Mouse (Mus musculus): Measurements from ENCODE around the gene Qk. TPM values are rescaled to one million over a fixed set of nuclear protein-coding genes. Genes with fewer than 3 reads are reported as not detected.

Qk gene
- total and polyA plus RNA-seq, 3 experiments, result 58.4 to 1,938 (median 128) TPM

- no peak for DNase-seq (ENCODE audit: low read depth, low spot score)
- Histone ChIP-seq H3K79me2 (ENCODE audit: control insufficient read depth, insufficient read depth, low read length, poor library complexity) (no peaks in the 10 kb centered on the region), H3K4me3 (ENCODE audit: control insufficient read depth in 1 of 2, insufficient read depth in 1 of 2, low read depth in 2 of 2, low read length in 2 of 2) (no peak overlapping the region), H3K4me1 (ENCODE audit: control insufficient read depth in 1 of 2, insufficient read depth in 2 of 2, low read length in 2 of 2) (no peaks in the 10 kb centered on the region), H3K27me3 (ENCODE audit: control insufficient read depth in 1 of 2, insufficient read depth in 2 of 2, low read length in 2 of 2) (no peaks in the 10 kb centered on the region), H3K9me3 (replicated peaks; ENCODE audit: insufficient read depth, low read length) (no peaks in the 10 kb centered on the region), H3K36me3 (ENCODE audit: control insufficient read depth in 1 of 2, insufficient read depth in 2 of 2, low read length in 2 of 2) (no peaks in the 10 kb centered on the region), H3K9ac (ENCODE audit: control insufficient read depth, low read depth, low read length, poor library complexity, severe bottlenecking) (no peak overlapping the region), H3K27ac (ENCODE audit: control insufficient read depth, low read depth, low read length) (no peak overlapping the region)
- TF ChIP-seq MYC (IDR thresholded peaks at IDR 0.05; ENCODE audit: low read depth, low read length) (no peak), RCOR1 (IDR thresholded peaks at IDR 0.05; ENCODE audit: low read depth, low read length) (no peak), POLR2AphosphoS5 (IDR thresholded peaks at IDR 0.05; ENCODE audit: borderline replicate concordance, low read depth, low read length) (no peak), BHLHE40 (IDR thresholded peaks at IDR 0.05; ENCODE audit: borderline replicate concordance, low read depth, low read length) (no peak), ETS1 (IDR thresholded peaks at IDR 0.05; ENCODE audit: low read depth, low read length) (no peak), NELFE (IDR thresholded peaks at IDR 0.05; ENCODE audit: low read depth, low read length) (no peak), RAD21 (IDR thresholded peaks at IDR 0.05; ENCODE audit: low read depth, low read length) (no peak), KAT2A (conservative IDR thresholded peaks at IDR 0.05; ENCODE audit: low read depth, low read length) (no peak), JUND (IDR thresholded peaks at IDR 0.05; ENCODE audit: low read depth, low read length) (no peak), ZKSCAN1 (IDR thresholded peaks at IDR 0.05; ENCODE audit: low read depth, low read length) (no peak), ZMIZ1 (IDR thresholded peaks at IDR 0.05; ENCODE audit: low read depth, low read length) (no peak), TBP (IDR thresholded peaks at IDR 0.05; ENCODE audit: low read depth, low read length) (no peak), CHD2 (IDR thresholded peaks at IDR 0.05; ENCODE audit: low read length) (no peak), CHD1 (IDR thresholded peaks at IDR 0.05; ENCODE audit: low read depth, low read length) (no peak), CTCF (IDR thresholded peaks at IDR 0.05 in 2 of 3, conservative IDR thresholded peaks at IDR 0.05 in 1 of 3; ENCODE audit: control insufficient read depth in 1 of 3, insufficient read depth in 1 of 3, low read depth in 2 of 3, low read length in 3 of 3, poor library complexity in 1 of 3, severe bottlenecking in 1 of 3) (no peak), USF2 (IDR thresholded peaks at IDR 0.05; ENCODE audit: borderline replicate concordance in 1 of 2, insufficient read depth in 1 of 2, low read depth in 1 of 2, low read length in 2 of 2) (no peak), MAFK (IDR thresholded peaks at IDR 0.05; ENCODE audit: borderline replicate concordance, low read depth, low read length) (no peak), ELF1 (IDR thresholded peaks at IDR 0.05; ENCODE audit: low read depth, low read length) (no peak), GATA1 (IDR thresholded peaks at IDR 0.05; ENCODE audit: low read depth, low read length) (no peak), HCFC1 (IDR thresholded peaks at IDR 0.05; ENCODE audit: low read depth, low read length) (no peak)
Measured at GRCm38 (mm10) chr17:10338286-10338685, 18.6 kb upstream of the Qk start.

- H3K4me3 ChIP-seq (ENCODE audit: control insufficient read depth in 1 of 2, insufficient read depth in 1 of 2, low read depth in 2 of 2, low read length in 2 of 2), result no peak overlapping the region
- H3K9ac ChIP-seq (ENCODE audit: control insufficient read depth, low read depth, low read length, poor library complexity, severe bottlenecking), result no peak overlapping the region
- no peak overlapping the region for H3K27ac ChIP-seq (ENCODE audit: control insufficient read depth, low read depth, low read length)
- no peaks in the 10 kb centered on the region for H3K36me3 ChIP-seq (ENCODE audit: control insufficient read depth in 1 of 2, insufficient read depth in 2 of 2, low read length in 2 of 2)
- H3K79me2 ChIP-seq (ENCODE audit: control insufficient read depth, insufficient read depth, low read length, poor library complexity), result no peaks in the 10 kb centered on the region
- DNase-seq (ENCODE audit: low read depth, low spot score), result no peak
- no peaks in the 10 kb centered on the region for H3K9me3 ChIP-seq (replicated peaks; ENCODE audit: insufficient read depth, low read length)
- H3K4me1 ChIP-seq (ENCODE audit: control insufficient read depth in 1 of 2, insufficient read depth in 2 of 2, low read length in 2 of 2), result no peaks in the 10 kb centered on the region
- no peaks in the 10 kb centered on the region for H3K27me3 ChIP-seq (ENCODE audit: control insufficient read depth in 1 of 2, insufficient read depth in 2 of 2, low read length in 2 of 2)
- TF ChIP-seq RCOR1 (IDR thresholded peaks at IDR 0.05; ENCODE audit: low read depth, low read length) (no peak), EP300 (IDR thresholded peaks at IDR 0.05; ENCODE audit: low read depth in 1 of 2, low read length in 2 of 2) (no peak), CHD1 (IDR thresholded peaks at IDR 0.05; ENCODE audit: low read depth, low read length) (no peak), ZKSCAN1 (IDR thresholded peaks at IDR 0.05; ENCODE audit: low read depth, low read length) (no peak), ETS1 (IDR thresholded peaks at IDR 0.05; ENCODE audit: low read depth, low read length) (no peak), HCFC1 (IDR thresholded peaks at IDR 0.05; ENCODE audit: low read depth, low read length) (no peak), MEF2A (IDR thresholded peaks at IDR 0.05; ENCODE audit: extremely low read depth, insufficient replicate concordance, low read depth, low read length, poor library complexity, severe bottlenecking) (no peak), JUND (IDR thresholded peaks at IDR 0.05; ENCODE audit: low read depth, low read length) (no peak), MYB (IDR thresholded peaks at IDR 0.05; ENCODE audit: low read depth, low read length) (no peak), ZMIZ1 (IDR thresholded peaks at IDR 0.05; ENCODE audit: low read depth, low read length) (no peak), NELFE (IDR thresholded peaks at IDR 0.05; ENCODE audit: low read depth, low read length) (no peak), ZC3H11A (IDR thresholded peaks at IDR 0.05; ENCODE audit: low read depth, low read length) (no peak), SMC3 (IDR thresholded peaks at IDR 0.05; ENCODE audit: low read depth, low read length) (no peak), CHD2 (IDR thresholded peaks at IDR 0.05; ENCODE audit: low read length) (no peak), CTCF (IDR thresholded peaks at IDR 0.05 in 2 of 3, conservative IDR thresholded peaks at IDR 0.05 in 1 of 3; ENCODE audit: control insufficient read depth in 1 of 3, insufficient read depth in 1 of 3, low read depth in 2 of 3, low read length in 3 of 3, poor library complexity in 1 of 3, severe bottlenecking in 1 of 3) (no peak), GATA1 (IDR thresholded peaks at IDR 0.05; ENCODE audit: low read depth, low read length) (no peak), POLR2AphosphoS5 (IDR thresholded peaks at IDR 0.05; ENCODE audit: borderline replicate concordance, low read depth, low read length) (no peak), USF1 (IDR thresholded peaks at IDR 0.05; ENCODE audit: low read depth, low read length) (no peak), NRF1 (IDR thresholded peaks at IDR 0.05; ENCODE audit: insufficient read depth, low read depth, low read length, poor library complexity, severe bottlenecking) (no peak), ELF1 (IDR thresholded peaks at IDR 0.05; ENCODE audit: low read depth, low read length) (no peak)
Measured at GRCm38 (mm10) chr17:10336558-10336957, 16.9 kb upstream of the Qk start.

Measured in MEL (cell line).